Mouse (Mus musculus) cerebellum, postnatal 36 days (tissue): ENCODE measurements around the gene Tmem33.

Experiments
- DNase-seq, 2 experiments: peaks; one replicate each; pipeline ENCODE4 v3.0.0; 2021 to 2022; ENCODE audit warnings: mixed read lengths in 2 of 2

Gene Tmem33

GRCm38 (mm10) chr5:67340811-67341210, 80.4 kb downstream of the Tmem33 start:
- no peak for DNase-seq
